Mouse (Mus musculus) 3134 (cell line): ENCODE measurements around the gene Scn11a.

Experiments
- DNase-seq: peaks from one replicate; pipeline ENCODE4 v3.0.0-alpha.2; 2011; ENCODE audit warnings: low spot score; ENCODE audit not compliant: insufficient read length; ENCODE audit errors: extremely low read depth

Gene Scn11a

DNA sequence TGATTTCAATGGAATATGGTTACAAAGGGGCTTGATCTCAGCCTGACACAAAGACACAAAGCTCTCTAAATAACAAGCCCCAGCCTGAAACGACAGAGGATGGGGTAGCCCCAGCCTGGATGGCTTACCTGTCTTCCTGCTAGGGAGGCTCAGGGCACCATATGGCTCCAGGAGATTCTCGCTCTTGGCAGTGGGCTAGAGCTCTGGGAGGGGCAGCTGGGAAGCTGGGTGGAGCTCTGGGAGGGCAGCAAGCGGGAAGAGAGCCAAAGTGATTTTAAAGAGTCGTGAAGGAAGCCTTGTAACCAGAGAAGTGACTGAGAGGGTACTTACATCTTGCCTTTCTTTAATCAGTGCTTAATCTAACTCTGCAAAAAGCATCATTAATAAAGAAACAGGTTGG, at the start of gene Scn11a:
Scn11a (minus strand) TSS at position 160 of the 400 bp plus-strand sequence.
- DNase-seq = no peak

DNA sequence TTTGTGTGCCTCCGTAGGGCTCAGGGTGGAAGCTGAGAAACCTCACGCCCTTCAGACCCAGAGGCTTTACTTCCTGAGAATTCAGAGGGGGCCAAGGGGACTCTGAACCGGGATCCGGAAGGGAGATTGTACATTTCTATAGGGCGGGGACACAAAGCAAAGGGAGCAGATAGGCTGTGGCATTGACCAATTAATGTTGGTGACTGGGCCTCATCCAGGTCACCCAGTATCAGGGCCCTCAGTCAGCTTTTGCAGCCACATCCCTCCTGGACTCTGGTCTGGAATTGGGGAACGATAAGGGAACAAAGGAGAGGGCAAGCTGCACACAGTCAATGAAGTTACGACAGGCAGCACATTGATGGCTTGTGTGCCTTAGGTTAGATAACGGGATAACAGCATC, 28.9 kb upstream of the Scn11a start:
- DNase-seq = no peak

DNA sequence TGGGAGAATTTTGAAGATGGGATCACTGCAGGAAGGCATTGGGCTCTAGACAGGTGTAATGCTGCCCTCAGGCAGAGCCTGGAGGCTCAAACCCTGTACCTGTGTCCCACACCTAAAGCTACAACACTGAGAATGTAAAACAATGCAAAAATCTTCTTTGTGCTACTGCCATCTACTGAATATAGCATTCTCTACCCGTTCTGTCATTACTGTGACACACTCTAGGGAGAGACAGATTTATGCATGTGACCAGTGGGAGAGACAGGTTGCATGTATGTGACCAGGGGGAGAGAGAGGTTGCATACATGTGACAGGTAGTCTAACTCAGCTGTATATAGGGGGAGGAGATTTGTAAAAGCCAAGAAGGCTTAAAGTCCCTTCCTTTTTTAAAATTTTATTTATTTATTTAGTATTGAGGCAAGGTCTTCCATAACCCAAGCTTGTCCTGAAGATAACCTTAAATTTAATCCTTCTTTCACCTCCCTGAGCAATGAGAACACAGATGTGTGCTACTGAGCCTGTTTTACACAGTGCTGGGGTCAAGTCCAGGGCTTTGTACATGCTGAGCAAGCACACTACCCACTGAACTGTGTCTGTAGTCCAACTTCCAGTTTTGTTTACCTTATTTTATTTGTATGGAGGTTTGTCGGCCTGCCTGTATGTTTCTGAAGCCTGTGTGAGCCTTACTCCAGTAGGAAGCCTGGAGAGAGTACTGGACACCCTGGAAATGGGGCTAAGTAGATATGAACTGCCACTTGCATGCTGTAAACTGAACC, 28.0 kb upstream of the Scn11a start:
- DNase-seq = no peak

DNA sequence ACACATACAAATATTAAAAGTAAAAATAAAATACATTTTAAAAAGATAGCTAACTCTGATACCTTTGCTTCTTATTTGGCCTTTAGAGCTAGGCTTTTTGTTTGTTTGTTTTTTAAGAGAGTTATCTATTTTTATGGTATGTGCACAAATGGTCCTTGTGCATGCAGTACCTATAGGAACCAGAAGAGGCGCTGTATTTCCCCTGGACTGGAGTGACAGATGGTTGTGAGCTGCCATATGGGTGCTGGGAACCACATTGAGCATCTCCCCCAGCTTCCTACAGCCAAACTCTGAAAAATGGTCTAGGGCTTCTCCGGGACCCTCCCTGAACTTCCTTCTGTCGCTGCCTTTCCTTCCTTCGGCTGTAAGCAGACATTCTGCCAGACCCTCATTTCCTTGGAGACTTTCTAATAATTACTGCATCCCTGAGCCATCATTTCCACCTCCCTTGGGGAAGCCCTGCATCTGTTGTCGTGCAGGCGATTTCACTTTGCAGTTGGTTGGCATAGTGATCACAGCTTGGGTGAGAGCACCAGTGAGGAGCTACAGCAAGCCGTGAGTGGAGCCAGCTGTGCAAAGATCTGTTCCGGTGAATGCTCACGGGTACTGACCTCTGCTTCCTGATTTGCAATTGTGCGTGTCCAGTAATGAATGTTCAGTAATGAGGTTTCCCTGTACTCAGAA, 27.2 kb upstream of the Scn11a start:
- DNase-seq = no peak

DNA sequence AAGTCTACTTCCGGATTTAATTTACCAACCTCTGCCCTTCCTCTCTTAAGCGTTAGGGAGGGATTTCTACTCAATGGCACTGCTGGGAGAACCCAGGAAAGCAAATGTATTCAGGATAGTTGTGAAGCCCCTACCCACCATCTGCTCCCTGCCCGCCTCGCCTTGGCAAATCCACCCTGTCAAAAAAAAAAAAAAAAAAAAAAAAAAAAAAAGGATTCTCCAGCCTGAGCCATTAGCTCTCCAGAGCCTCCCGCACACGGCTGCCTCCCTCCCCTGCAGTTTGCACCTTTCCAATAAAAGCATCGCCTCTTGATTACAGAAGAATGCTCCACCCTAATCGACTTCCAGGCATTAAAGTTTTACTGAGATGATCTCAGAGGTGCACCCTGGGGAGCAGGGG, 24.0 kb upstream of the Scn11a start:
- DNase-seq = no peak

DNA sequence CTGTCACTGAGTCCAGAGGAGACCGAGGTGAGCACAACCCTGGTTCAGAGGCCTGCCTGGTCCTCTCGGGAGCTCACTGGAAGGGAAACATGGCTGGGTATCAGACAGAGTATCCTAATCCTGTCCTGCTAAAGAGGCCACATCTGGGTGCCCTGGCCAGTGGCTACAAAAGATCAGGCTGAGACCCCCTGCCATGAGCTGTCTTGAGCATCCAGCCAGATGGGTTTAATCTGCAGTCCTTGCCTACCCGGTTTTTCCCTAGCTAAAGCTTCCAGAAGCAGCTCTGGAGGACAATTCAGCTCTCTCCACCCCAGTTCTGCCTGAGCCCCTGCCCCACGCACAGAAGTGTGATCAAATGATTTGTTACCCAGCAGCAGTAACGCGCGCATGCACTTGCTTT, 23.4 kb upstream of the Scn11a start:
- no peak for DNase-seq

DNA sequence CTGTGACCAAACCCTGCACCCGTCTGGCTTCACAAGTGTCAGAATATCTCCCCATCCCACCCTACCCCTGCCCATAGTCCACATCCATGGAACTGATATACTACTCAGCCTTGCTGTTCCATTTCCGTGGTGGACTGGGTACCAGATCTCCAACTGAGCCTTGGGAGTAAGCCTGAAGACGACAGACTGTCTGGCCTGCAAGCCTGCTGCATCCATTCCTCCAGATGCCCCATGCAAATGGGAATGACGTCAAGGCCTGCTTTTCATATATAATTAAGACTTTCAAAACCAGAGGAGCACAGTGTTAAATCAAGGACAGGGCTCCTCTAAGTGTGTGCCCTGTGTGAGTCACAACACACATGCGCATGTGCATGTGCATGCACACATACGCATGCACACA, 21.9 kb upstream of the Scn11a start:
- no peak for DNase-seq

DNA sequence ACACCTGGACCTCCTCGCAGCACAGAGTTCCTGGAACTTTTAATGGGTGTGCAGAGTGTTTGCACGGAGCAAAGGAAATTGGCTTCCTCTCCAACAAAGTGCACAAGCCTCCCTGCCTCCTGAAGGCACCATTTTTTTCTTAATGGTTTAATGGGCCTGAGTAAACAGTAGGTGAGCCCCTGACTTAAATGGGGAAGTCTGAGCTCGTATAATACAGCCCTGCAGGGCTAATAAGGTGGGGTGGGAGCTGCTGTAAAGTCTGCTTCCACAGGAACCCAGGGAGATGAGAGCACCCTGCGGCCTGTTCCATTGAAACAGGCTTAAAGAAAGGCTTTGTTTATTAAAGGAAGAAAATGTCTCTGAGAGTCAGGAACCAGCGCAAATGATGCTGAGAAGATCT, 19.5 kb upstream of the Scn11a start:
- no peak for DNase-seq

DNA sequence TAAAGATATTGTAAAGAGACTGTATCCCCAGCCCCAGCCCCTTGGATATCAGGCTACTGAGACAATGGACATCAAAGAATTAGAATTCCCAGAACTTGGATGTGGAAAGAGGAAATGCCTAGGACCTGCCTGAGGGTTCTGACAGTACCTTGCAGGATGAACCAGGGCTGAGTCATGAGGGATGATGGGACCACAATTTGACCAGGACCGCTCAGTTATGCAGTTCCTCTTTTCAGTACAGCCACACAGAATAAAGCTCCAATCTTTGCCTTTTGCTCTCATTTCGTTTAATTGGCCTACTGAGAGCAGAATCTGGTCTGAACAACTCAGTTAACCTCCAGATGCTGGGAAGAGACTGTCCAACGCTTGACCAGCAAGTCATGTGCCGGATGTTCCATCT, 18.3 kb upstream of the Scn11a start:
- DNase-seq = no peak

DNA sequence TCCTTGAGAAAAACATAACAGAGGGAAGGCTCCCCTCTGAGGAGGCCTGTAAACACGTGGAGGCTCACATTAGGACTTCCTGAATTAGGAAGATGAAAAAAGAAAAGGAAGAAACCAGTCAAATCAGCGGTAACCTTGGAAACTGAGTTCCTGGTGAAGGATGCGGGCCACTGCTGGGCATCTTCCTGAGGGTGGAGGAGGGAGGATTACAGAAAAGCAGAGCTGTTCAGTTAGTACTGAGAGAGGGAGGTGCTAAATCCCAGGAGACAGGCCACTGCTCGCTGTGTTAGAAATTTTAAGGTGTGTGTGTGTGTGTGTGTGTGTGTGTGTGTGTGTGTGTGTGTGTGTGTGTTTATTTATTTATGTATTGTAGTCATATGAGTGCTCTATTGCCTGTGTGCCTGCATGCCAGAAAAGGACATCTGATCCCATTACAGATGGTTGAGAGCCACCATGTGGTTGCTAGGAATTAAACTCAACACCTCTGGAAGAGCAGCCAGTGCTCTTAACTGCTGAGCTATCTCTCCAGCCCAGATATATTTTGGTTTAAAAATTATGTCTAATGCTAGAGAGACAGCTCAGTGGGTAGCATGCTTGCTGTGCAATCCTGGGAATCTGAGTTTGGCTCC, 17.4 kb upstream of the Scn11a start:
- DNase-seq = no peak

DNA sequence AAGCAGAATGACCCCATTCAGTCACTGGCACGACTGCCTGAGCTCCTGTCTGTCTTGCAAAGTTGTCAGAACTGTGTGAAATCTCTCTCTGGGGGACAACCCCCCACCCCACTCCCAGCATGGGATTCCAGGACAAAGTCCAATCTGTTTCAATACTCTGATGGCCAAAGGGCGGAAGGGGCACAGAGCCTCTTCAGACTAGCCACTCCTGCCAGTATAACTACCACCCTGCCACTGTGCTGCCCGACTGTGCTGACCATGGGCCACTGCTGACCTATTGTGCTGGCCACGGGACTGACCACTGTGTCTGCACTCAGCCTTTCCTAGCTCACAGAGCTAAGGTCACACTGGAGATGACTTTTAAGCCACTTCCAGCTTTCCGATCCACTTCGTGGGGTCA, 16.8 kb upstream of the Scn11a start:
- no peak for DNase-seq

DNA sequence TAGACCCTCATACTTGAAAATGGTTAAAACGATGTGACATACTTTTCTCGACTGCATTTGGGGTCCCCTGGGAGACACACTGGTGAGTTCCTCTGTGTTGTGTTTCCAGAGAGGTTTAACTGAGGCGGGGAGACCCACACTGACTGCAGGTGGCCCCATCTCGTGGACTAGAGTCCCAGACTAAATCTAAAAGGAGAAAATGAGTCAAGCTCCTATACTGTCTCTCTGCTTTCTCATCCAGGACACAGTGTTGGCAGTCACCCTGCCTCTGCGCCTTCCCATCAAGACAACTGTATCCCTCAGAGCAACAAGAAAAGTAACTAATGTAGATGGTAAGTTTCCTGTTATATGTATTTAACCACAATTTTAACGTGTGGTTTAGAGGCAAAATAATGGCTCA, 15.9 kb upstream of the Scn11a start:
- DNase-seq = no peak

DNA sequence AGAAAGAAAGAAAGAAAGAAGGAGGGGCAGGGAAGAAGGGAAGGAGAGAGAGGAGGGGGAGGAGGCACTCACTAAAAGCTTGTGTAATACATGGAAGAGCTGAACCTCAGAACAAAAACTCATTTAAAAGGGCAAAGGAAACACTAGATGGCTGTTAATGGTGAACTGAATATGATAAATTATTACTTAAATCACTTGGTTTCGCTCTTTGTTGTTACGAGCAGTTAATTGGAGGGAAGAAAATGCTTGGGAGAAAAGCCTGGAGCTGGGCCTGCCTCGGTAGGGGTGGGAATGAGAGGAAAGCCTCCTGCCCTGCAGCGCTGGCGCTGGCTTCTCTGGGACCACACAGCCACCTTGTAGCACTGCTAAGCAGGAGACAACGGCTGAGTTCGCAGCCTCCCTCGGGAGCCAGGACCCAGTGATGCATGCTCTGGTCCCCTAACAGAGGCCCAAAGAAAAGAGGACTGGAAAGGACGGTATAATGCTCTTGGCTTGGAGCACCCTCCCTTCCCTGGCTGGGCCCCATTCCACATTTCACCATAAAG, 10.4 kb upstream of the Scn11a start:
- DNase-seq = no peak

DNA sequence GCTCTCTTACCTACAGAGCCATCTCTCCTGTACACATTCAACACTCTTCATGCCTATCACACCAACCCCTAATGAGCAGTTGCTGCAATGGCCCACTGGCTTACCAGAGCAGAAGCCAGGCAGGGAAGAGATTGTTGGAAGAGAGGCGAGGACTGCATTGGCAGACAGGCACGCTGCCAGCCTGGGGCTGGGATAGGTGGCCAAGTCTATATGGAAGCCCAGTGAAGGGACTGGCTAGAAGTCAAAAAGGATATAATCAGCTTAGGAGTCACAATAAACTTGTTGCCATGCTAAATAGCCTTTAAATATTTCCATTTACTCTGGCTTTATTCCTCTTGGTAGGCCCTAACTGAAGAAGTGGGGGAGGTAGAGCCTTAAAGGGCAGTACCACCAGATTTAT, 5.7 kb upstream of the Scn11a start:
- no peak for DNase-seq

DNA sequence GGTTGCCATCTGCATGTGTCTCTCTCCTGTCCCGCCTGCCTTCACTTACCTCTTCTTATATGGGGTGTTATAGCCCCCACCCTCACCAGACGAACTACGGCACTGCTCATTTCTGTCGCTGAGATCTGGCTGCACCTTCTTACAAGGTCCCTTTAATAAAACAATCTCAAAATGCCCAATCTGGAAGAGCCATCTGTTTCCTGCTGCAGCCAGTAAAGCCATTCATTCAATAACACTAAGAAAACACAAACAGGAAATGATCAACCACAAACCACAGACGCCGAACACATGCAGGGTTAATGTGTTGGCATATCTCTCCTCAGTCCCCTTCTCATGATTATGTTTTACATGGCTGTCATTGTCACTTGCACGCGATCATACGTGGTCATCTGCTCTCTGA, 1.5 kb downstream of the Scn11a start:
- DNase-seq = no peak

DNA sequence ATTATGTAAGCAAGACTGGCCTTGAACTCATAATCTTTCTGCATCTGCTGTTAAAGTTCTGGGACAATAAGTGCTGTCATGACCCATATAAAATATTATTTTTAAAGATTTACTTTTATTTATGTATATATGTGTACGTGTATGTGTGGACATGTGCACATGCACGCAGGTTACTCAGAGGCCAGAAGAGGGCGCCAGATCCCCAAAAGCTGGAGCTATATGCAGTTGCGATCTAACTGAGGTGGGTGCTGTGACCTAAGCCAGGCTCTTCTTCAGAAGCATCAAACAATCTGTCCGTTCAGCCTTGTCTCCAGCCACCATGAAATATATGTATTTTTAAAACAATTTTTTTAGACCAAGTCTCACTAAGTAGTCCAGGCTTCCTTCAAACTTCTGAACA, 11.6 kb downstream of the Scn11a start:
- DNase-seq = no peak

DNA sequence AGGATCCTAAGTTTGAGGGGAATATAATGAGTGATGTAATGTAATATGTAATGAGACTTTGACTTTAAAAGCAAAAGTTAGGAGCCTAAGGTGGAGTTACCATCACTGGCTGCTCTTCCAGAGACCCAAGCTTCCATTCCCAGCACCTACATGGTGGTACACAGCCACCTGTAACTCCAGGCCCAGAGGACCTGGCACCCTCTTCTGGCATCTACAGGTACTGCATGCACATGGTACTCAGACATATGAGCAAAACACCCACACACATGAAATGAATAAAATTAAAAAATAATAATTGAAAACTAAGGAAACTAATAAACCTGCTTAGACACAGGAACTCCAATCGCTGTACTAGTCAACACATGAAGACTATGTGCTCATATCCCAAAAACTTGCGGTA, 18.8 kb downstream of the Scn11a start:
- no peak for DNase-seq

DNA sequence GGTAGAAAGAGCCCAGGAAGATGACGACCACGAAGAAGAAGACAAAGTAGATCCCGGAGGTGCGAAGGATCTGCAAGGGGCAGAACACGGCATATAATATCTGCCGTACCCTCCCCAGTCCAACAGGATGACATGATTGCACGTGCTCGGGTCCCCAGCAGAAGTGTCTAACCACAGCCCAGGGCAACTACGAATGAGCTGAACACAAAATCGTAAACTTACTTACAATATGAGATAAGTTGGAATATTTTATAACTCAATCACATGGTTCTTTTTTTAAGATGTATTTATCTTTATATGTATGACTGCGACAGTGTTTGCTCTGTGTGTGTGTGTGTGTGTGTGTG, 20.8 kb downstream of the Scn11a start:
- DNase-seq = no peak

DNA sequence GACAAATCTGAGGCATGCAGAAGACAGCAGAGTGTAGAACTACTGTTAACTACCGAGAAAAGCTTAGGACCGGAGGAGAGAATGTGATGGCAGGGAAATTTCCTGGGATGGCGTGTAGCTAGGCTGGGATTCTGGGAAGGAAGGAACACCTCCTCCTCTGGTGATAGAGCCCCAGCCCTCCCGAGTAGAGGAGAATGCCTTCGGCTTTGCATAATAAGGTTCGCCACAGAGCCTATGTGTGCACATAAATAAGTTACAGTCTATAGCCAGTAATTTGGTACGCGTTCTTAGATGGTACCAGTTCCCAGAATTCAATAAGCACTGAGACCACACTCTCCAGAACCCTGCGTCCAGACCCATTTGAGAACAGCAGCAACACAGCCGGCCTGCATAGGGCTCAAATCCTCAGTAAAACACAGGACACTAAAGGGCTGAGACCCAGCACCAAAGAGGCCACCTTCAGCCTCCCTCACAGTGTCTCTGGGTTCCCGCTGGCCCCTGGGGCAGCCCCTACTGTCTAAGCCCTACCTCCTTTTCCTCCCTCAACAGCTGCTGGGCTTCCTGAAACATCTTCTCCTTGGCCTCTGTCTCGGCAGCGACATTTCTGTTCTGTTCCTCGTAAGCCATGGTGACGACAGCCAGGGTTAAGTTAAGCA, 21.3 kb downstream of the Scn11a start:
- no peak for DNase-seq

DNA sequence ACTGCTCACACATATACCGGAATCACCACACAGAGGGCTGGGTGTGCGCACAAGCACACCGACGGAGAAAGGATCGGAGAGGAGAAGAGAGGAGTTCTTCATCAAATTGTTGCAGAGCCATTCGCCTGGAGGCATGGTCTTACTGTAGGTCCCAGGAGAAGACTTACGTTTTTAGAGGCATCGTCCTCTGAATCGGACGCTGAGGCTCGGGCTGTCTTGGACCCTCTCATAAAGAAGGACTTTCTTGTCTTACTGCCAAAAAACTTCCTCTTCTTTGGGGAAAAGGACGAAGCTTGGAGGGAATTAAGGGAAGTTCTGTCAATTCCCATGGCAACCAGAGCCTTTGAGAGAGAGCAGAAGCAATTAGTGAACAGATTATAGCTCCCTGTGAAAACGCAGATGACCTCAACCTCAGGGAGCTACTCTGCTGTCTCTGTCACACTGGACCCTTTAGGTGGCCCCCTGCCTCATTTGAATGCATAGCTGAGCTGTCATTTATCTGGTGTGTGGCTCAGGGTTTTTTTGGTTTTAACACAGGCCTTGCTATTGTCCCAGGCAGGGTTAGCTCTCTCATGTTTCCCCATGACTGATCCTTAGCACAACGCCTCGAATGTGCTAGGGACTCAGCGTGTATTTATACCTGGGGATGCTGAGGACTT, 22.0 kb downstream of the Scn11a start:
- DNase-seq = no peak

DNA sequence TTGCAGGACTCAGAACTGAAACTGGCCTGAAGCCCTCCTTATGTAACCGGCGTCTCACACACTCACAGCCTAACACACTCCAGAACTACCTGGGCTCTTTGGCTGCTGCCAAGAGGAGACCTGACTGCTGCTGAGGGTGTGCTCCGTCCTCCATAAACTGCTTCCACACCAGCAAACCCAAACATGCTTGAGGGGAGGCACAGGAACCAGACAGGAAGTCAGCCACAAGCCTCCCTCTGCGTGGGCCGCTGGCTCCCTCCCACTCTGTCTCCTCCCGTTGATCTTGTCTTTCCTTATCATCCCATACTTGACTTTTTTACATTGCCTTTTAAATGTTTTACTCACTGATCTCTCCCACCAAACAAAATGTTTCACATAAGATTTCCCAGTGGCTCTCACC, 23.8 kb downstream of the Scn11a start:
- DNase-seq = no peak
